Mouse (Mus musculus) layer of hippocampus, postnatal 10 days (tissue): ENCODE measurements around the gene Gng7. TPM values are rescaled to one million over a fixed set of nuclear protein-coding genes. Genes with fewer than 3 reads are reported as not detected.

Source experiments
- DNase-seq, 2 experiments: peaks; one replicate each; pipeline ENCODE4 v3.0.0; 2021; ENCODE audit warnings: low spot score in 2 of 2
- total RNA-seq, 2 experiments: library from RNA; stranded (reverse); gene quantifications; 2 replicates each; pipeline ENCODE4 v1.2.3; 2021

The Gng7 gene
- total RNA-seq, 2 experiments from 2014 or later: 145 to 156 TPM

GRCm38 (mm10) chr10:80930361-80931152, 84.2 kb downstream of the Gng7 start:
- DNase-seq: peak; percentile 45 to 57

- peak; percentile 98 to 99 for DNase-seq
Observed at GRCm38 (mm10) chr10:80929299-80930226, 85.2 kb downstream of the Gng7 start, which contains the start of gene Gadd45b. Gadd45b (plus strand) TSS chr10:80930073.

DNA sequence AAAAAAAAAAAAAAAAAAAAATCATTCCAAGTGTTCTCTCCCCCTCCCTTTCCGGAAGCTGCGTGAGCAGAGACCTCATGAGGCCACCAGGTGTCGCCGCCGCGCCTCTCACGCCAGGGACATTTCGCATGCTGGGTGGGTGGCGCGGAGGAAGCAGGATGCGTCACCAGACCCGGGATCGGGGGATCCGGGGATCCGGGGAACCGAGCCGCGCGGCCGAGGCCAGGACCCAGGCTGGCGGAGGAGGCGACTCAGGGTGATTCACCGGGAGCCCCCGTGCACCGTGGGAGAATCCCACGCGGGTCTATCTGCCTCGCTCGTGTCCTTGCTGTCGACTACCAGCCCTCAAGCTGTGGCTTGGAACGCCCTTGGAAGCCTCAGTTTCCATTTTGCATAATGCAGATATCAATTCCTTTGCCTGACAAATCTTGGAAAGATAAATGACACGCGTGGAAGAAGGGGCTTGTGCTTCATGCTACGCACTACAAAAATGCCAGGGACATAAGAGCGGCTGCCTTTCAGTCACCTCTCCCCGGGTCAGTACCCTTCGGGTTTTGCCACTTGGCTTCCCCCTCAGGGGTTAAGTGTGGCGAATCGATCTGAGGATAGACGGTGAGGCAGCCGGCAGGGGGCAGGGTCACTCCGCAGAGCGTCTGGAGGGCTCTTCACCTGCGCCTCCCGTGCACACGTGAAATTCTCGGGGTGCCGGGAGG, 86.0 kb downstream of the Gng7 start:
- DNase-seq: peak; percentile 94 to 96

DNA sequence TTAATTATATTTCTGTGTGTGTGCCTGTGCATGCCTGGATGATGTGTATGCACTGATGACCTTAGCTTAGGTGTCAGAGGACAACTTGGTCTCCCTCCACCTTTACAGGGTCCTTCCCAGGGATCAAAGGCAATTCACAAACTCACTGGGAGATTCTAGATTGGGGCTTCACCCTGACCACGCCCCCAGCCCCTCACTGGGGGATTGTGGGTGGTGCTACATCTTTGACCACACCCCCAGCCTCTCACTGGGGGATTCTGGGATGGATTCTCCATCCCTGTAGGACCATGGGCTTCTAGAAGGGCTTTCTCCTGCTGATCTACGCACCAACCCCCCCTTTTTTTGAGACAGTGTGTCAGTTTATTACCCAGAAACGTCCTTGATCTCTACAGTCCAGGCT, 89.3 kb downstream of the Gng7 start:
- DNase-seq: no peak

DNA sequence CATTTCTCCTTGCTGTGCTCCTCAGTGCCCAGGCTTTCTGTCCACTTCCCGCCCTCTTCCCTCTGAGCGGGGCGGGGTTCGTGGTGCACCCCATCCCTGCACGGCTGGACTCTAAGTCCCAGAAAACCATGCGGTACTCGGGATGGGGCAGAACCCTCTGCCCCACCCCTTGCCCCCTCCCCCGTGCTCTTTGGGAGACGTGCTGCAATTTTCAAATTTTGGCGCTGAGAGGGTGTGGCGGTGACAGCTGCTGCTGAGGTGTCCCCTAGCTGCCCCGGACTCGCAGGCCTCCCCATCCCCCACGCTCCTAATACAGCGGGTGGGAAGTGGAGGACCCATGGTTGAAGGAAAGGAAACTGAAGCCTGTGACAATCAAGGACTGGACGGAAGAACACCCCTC, 92.8 kb downstream of the Gng7 start:
- DNase-seq: no peak

- peak; percentile 80 to 86 for DNase-seq
Observed at GRCm38 (mm10) chr10:80917779-80918434, 96.8 kb downstream of the Gng7 start, which contains the start of gene Lmnb2. Lmnb2 (minus strand) TSS chr10:80918245.

- no peak for DNase-seq
Observed at GRCm38 (mm10) chr10:80917336-80917778, 97.4 kb downstream of the Gng7 start.

GRCm38 (mm10) chr10:80915736-80916135, 99.0 kb downstream of the Gng7 start:
- no peak for DNase-seq

- no peak for DNase-seq
Observed at GRCm38 (mm10) chr10:80915260-80915659, 99.5 kb downstream of the Gng7 start.

DNA sequence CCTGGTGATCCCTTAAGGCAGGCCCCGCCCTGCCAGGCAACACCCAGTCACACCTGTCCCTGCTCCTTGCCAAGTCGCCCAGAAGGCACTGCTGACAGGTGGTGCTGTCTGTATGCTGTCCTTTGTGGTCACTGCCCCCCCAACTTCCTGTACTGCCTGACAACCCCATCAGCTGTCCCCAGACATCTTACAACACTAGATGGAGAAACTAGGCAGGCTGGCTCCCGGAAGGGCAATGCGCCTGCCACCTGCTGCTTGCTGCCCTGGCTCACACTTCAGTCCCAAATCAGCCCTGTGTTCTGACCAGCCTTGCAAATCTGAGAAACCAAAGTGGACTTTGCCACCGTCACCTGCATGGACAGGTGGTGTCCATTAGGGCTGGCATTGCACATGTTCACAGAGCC, 100.5 kb downstream of the Gng7 start:
- no peak for DNase-seq

DNA sequence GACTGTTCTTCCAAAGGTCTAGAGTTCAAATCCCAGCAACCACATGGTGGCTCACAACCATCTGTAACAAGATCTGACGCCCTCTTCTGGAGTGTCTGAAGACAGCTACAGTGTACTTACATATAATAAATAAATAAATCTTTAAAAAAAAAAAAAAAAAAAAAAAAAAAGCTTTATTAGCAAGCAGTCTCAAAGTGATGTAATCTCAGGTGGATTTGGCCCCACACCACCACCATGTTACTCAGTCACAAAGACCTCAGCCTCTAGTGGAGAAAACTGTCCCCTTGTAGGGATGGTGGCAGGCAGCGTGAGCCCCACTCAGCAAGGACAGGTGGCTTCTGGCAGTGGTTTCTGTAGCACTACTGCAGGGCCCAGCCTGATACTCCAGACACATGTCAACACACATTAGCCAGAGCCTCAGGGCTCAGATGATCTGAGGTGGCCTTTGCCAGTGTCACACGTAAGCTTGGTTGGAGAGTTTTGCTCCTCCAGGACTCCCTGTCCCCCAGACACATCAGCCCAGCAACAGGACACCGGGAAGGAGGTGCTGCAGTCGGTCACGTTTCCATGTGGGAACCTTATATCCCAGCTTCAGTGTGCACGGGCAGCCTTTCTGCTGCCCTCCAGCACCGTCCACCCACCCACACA, 101.3 kb downstream of the Gng7 start:
- DNase-seq: no peak

- no peak for DNase-seq
Observed at GRCm38 (mm10) chr10:80911891-80912290, 102.9 kb downstream of the Gng7 start.

GRCm38 (mm10) chr10:80911354-80911753, 103.4 kb downstream of the Gng7 start:
- DNase-seq: no peak

- no peak for DNase-seq
Observed at GRCm38 (mm10) chr10:80909375-80910162, 105.2 kb downstream of the Gng7 start.

- DNase-seq: no peak
Observed at GRCm38 (mm10) chr10:80904709-80905108, 110.0 kb downstream of the Gng7 start.

DNA sequence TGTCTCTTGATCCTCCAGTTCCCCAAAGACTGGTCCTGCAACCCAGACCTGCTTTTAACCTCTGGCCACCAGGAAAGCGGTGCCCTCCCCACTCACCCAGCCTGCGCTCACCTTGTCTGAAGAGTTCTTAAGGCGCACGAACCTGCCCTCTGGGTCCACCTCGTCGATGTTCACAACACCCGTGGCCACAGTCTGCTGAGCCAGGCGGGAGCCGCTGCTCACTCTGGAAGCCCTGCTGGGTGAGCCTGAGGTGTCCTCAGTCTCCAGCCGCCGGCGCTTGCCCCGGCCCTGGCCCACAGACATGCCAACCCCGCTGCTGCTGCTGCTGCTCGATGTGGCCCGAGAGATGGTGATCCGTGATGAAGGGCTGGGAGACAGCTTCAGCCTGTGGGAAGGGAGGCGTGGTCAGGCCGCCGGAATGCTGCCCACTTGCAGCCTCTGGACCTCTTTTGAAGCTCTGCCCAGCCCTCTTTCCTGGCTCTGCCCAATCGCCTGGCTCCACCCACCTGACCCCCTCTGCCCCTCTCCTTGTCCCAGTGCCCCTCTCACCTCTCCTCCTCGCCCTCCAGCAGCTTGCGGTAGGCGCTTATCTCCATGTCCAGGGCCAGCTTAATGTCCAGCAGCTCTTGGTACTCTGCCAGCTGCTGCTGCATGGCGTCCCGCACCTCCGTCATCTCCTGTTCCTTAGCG, 110.6 kb downstream of the Gng7 start:
- DNase-seq: no peak

GRCm38 (mm10) chr10:80903282-80903681, 111.5 kb downstream of the Gng7 start:
- no peak for DNase-seq

- DNase-seq: no peak
Observed at GRCm38 (mm10) chr10:80902273-80902940, 112.3 kb downstream of the Gng7 start.
